Mouse (Mus musculus) induced T-regulatory cell, adult 2 months (primary cell): ENCODE measurements around the gene Gm17349.

Experiments used
- DNase-seq: peaks from one replicate; pipeline ENCODE4 v3.0.0-alpha.2; 2012; ENCODE audit warnings: low read depth

Gene Gm17349

DNA sequence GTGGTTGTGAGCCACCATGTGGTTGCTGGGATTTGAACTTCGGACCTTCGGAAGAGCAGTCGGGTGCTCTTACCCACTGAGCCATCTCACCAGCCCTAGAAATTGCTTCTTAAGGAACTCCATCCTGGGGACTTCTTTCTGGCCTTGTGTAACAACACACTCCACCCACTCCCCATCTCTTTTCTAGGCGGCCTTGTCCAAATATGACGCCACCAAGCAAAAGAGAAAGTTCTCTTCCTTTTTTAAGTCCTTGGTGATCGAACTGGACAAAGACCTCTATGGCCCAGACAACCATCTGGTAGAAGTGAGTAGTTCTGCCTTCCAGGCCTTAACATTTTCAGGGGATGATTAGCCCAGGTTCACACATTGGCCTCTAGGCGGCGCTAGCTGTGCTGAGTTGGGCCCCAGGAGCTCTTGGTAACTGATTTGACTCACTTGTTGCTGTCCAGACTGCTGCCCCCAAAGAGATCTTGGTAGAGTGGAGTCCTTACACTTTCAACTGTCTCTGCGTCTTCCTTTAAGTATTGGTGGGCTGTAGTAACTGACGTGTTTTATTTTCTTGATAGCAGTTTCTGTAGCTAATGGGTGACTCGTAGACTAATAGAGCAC lies at the start of gene Gm17349:
TSS of gene Gm17349 (minus strand) at position 51 of the 609 bp plus-strand sequence.
- peak; percentile 85 for DNase-seq

DNA sequence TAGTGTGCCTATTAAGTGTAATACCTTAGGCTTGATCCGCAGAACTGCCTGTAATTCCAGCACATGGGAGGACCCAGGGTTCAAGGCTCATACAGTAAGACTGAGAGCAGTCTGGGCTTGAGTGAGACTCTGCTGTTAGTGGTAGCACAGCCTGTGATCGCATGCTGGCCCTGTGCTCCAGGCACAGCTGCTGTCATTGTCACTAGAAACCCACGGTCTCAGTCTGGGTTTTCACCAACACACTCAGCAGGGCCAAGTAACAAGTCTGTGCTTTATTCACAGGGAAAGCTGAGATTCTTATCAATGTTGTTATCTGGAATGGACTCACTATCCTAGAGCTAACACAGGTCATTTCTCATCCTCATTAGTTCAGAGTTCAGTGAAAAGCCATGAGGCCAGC lies 48.9 kb upstream of the Gm17349 start:
- DNase-seq = no peak

DNA sequence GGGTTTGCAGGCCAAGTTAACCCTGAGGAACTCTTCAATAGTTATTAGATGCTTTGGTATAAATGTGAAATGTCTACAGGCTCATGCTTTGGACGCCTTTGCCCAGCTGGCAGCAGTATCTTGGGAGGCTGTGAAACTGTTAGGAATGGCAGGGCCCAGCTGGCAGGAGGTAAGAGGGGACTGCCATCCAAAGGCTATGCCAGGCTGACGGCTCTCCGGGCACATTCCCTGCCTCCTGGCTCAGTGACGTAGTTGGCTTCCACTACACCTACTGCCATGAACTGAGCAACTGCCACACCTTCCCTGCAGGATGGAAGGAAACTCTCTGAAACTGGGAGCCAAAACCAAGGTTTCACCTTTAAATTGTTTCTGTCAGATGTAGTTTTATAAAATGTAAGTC lies 34.9 kb upstream of the Gm17349 start:
- DNase-seq = no peak

DNA sequence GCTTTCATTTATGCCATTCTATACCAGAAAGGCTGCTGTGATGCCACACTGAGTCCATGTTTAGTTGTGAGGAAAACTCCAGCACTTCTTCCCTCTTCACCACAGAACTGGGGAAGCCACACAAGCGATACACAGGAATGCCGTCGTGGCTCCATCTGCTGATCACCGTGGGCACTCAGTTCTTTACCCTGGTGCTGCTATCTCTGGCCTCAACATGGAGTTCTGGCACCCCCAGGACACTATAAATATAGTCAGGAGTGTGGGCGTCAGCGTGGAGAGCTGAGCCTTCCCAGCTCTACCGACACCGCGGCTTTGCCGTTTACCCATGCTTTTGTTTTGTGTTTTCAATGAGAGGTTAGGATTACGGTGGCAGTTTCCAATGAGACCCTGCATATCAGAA lies 31.4 kb upstream of the Gm17349 start:
- DNase-seq = no peak

DNA sequence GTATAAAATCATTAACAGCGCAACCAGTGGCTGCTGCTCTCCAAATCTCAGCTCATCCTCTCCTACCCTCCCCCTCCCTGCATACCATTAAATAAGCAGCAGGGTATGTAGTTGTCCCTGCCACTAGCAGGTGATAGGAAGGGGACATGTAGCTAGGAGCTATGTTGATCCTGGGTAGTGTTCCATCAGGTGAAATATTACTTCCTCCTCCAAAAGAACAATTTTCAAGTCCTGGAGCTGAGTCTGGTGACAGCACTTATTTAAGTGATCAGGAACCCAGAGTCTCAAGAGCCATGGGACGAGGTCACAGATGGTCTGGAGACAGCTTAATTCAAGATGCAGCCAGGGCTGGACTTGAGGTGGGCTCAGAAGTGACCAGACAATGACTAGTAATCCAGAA lies 30.3 kb upstream of the Gm17349 start:
- no peak for DNase-seq

DNA sequence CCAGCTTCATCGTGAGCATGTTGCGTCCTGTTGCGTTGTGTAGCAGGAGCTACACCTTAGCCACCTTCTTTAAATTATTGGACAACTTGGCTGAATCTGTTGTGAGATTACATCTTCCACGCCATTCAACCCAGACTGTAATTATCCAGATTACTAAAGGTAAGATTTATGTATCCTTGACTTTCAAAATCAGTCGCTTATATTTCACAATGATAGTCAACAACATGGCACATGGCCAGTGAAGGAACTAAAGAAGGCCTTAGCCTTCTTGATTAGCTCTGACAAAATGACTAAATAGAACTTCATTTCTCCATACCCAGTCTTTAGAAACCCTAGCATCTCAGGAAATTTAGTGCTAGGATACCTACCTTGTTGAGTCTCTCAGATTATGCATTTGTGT lies 27.9 kb upstream of the Gm17349 start:
- no peak for DNase-seq

DNA sequence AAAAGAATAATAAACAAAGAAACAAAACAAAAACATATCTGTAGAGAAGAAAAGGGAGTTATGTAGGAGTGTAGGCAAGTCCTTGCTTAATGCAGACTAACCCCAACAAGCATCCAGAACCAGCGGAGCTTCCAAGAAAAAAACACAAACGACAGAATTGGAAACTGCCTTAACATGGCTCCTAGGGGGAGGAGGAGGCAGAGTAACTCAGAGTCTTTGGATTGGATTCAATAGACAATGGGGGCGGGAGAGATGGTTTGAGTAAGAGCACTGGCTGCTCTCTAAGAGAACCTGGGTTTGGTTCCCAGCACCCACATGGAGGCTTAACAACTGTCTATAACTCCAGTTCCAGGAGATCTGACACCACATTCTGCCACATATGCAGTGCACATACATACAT lies 26.4 kb upstream of the Gm17349 start:
- no peak for DNase-seq

DNA sequence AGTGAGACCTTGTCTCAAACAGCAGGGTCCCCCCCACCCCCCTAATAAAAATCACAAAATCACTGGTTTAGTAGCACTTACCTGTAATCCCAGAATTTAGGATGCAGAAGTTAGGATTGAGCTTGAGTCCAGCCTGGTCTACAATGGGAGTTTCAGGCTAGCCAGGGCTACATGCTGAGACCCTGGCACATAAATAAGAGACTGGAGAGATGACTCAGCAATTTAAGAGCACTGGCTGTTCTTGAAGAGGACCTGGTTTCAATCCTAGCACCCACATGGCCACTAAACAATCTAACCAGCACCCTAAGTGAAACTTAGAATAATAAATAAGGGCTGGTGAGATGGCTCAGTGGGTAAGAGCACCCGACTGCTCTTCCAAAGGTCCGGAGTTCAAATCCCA lies 25.9 kb upstream of the Gm17349 start:
- DNase-seq = no peak

DNA sequence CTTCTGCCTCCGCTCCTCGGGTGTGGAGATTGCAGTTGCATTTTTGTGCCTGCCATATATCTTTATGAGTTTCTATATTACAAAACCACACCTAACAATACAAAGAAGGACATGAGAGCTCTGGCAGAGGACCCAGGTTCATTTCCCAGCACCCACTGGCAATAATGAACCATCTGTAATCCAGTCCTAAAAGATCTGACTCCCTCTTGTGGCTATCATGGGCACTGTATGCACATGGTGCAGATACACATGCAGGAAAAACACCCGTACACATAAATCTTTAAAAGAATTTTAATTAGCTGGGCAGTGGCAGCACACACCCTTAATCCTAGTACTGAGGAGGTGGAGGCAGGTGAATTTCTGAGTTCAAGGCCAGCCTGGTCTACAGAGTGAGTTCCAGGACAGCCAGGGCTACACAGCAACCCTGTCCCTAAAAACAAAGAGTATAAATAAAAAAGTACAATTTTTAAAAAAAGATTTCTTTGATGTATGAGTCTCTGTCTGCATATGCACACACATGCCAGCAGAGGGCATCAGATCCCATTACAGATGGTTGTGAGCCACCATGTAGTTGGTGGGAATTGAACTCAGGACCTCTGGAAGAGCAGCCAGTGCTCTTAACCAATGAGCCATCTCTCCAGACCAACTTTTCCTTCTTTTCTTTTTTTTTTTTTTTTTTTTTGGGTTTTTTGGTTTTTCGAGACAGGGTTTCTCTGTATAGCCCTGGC lies 23.9 kb upstream of the Gm17349 start:
- peak; percentile 54 for DNase-seq

DNA sequence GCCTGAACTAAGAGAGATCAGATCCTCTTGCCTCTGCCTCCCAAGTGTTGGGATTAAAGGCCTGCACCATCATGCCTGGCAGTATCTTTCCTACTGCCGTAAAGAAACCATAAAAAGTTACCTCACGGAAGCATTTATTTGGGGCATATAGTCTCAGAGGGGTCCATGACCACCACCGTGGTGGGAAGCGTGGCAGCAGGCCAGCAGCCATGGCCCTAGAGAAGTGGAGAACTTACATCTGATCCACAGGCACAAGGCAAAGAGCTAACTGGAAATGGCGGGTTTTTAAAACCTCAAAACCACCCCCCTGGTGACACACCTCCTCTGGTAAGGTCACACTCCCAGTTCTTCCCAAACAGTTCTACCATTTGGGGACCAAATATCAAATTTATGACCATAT lies 22.9 kb upstream of the Gm17349 start:
- DNase-seq = no peak

DNA sequence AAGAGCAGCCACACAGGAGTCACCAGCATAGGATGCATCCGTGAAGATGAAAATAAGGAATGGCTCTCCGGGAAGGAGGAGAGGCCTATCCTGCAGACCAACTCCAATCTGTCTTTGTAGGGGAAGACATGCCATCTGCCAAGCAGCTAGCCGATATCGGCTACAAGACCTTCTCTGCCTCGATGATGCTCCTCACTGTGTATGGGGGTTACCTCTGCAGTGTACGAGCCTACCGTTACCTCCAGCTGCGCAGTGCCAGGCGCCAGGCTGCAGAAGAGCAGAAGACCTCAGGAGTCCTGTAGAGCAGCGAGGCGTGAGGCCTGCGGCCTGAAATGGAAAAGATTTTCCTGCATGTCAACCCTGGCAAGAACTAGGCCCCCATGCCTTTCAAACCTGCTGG lies 22.2 kb upstream of the Gm17349 start:
- DNase-seq = no peak

DNA sequence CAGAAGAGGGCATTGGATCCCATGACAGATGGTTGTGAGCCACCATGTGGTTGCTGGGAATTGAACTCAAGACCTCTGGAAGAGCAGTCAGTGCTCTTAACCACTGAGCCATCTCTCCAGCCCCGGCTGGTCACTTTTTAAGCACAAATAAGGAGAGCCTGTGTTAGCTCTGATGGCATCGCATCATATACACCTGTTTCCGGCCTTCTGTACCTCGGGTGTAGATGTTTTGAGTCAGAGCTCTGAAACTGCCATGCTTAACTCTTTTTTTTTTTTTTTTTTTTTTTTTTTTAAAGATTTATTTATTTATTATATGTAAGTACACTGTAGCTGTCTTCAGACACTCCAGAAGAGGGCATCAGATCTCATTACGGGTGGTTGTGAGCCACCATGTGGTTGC lies 21.7 kb upstream of the Gm17349 start:
- peak; percentile 63 for DNase-seq

DNA sequence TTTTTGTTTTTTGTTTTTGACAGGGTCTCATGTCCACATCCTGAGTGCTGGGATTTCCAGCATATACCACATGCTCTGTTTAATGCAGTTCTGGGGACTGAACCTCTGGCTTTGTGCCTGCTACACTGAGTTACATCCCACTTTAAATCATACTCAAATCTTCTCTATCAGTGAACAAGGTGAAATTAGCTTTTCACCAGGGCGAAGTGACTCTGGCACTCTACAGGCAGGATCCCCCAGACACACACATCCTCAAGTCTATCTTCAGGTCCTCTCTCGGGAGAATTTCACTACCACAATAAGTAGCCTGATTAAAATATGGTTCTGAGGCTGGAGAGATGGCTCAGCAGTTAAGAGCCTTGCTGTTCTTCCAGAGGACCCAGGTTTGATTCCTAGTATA lies 21.3 kb upstream of the Gm17349 start:
- no peak for DNase-seq

DNA sequence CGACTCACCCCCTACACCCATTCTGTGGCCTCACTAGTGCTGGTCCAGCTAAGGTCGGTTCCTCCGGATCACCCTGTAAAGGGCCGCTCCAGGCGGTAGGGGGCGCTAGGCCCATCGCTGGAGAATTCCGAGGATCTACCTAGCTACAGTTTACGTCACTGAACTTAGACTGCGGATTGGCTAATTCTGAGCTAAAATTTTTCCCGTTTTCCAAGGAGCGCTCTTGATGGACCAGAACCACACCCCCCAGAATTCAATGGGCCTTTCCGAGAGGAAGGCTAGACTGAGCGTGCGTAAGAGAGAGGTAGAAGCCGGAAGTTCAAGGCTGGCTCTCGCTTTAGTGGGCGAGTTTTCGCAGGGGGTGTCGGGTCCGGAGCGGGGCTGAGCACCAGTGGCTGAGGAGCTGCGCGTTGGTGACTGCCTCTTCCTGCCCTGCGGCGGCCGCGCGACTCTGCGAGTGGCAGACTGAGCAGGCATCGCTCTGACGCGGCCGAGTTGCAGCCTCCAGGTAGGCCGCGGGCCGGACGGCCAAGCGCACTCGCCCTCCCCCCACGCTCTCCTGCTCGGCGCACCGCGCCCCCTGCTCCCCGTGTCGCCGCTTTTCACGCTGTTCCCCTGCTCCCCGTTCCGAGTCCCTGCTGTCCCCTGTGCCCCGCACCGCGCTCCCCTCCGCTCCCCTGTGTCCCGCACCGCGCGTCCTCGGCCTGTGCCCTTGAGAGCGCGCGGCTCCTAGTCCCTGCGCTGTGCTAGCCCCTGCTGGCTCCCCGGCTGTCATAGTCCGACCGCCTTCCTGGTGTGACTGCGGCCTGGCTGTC lies 20.3 kb upstream of the Gm17349 start, which contains the start of gene Cox14:
TSS of gene Cox14 (plus strand) at position 278 of the 815 bp plus-strand sequence.
- DNase-seq = peak; percentile 97

DNA sequence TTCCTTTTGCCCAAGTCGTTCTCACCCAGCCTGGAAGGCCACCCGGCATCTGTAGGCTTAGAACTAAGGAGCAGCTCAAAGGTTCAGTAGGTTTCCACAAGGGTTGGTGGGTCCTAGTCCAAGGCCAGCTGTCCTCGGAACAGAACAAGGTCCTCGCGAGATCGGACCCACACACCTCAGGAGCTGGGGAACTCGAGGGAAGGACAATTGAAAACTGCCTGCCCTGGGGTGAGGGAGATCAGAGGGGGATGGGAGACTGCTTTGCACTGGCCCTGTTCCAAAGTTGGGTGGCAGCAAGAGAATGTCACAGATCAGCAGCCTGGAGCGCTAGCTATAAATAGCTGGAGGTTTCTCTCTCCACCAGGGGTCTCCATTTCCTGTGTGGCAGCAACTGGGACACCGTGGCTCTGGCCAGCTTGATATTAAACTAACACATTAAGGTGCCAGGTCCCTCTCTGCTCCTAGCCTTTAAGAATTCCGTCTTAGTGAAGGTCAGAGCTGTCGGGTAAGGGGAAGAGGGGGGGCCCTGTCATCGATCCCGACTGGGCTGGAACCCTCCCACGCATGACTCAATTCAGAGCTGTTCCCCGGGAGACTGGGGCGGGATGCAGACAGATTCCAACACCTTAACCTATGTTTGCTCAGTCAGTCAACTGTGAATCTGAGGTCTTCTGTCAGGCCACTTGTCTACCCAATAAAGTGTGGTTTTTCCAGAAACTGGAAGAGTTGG lies 19.2 kb upstream of the Gm17349 start:
- peak; percentile 75 for DNase-seq

DNA sequence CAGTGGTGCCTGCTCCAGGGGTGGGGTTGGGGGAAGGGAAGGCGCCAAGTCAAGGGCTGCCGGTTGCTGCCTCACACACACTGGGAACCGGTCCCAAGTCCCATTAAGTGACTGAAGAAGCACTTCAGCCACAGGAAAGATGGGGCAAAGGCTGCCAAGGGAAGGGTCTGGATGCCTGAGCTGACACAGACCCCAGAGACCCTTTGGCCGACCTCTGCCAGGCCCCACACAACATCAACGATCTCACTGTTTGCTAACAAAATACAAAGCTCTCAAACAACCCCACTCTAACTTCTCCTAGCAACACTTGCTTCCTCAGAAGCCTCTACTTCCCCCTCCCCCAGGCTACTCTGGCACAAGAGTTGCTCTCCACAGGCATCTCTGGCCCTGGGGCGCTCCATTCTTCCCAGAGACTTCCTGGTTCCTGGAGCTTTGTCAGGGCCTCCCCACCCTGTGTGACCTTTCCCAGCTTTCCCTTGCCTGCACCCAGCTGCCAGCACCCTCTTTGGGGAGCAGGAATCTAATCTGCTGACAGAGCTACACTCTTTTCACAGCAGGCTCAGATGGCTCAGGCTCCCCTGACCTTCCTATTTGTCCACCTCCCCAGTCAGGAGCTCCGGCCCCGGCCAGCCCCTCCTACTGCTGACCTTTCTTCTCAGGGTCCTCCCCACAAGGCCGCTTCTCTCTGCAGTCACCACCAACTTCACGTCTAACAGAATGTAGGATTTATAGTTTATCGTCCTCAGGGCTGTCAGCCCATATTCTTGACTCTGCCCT lies 18.4 kb upstream of the Gm17349 start:
- DNase-seq = no peak

DNA sequence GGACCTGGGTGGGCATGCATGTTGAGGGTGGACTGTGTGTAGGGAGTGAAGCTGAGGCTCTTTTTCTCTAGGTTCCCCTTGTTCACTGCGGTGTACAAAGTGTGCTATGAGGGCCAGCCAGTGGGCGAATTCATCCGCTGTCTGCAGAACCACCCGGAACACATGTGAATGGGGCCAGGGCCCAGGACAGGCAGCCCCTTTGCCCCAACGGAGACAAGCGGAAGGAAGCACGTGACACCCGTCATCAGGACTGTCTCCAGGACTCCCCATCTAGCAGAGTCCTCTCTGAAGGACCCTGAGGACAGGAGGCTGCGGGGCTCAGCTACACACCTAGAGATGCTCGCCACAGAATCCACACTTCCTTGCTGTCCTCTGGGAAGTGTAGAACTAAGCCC lies 17.8 kb upstream of the Gm17349 start:
- no peak for DNase-seq

DNA sequence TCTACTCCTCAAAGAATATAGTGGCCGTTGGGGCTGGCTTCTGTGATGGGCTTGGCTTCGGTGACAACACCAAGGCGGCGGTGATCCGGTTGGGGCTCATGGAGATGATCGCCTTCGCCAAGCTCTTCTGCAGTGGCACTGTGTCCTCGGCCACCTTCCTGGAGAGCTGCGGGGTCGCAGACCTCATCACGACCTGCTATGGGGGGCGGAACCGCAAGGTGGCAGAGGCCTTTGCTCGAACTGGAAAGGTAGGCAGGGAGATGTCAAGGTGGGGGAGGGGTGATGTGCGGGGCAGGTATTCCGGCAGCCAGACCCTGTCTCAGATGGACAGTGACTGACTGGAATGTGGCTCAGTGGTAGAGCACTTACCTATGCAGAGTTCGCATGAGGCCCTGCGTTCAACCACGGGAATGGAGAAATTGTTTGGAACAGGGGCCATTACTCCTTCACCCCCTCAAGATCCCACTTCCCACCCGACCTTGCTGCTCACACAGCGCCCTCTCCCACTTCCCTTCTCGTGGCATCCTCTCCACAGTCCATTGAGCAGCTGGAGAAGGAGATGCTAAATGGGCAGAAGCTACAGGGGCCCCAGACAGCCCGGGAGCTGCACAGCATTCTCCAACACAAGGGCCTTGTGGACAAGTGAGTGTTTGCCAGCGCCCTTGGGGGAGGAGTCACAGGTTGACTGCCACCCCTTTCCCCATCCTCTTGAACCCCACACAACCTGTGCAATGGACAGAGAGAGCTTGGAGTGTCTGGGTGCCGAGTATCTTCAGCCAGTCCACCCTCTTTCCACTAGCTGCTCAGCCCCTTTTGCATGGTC lies 16.8 kb upstream of the Gm17349 start:
- DNase-seq = no peak

DNA sequence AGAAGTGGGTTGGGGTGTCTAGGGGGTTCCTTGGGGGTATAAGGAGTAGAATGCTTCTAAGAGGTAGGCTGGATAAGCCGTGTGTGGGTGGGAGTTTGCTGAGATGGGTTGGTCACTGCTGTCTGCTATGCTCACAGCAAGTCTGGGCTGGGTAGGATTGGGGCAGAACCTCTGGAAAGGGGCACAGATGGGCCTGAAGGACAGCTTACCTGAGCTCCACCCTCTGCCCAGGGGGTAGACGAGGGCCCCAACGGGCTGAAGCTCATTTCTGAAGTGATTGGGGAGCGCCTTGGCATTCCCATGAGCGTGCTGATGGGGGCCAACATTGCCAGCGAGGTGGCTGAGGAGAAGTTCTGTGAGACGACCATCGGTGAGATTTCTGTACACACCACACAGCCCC lies 14.6 kb upstream of the Gm17349 start:
- DNase-seq = no peak

DNA sequence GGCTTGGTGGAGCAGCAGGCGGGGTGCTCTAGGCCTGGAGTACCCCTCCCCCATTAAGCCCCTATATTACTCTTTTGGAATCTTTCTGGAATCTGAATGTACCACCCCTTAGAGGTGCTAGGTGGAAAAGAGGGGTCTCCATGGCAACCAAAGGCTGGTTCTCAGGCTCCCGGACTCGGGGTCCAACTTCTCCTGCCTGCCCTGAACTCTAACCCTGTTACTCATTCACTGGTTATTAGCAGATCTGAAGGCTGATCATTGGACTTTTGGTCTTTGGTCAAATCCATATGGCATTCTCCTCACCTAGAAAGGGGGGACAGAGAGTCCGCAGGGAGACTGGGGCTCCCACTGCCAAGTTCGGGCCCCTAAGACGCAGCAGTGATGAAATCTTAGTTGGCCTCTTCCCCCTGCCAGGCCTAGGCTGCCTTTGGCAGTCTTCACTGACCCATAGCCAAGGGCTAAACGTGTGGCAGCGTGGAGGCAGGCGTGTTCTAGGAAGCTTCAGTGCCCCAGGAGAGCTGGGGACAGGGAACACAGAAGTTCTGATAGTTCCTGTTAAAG lies 13.3 kb upstream of the Gm17349 start:
- no peak for DNase-seq
